Mouse (Mus musculus): Measurements from ENCODE around the gene Pbx1. TPM values are rescaled to one million over a fixed set of nuclear protein-coding genes. Genes with fewer than 3 reads are reported as not detected.

Gene Pbx1
- polyA plus RNA-seq, 1 experiment from 2014 or later = 4.0 TPM

DNA sequence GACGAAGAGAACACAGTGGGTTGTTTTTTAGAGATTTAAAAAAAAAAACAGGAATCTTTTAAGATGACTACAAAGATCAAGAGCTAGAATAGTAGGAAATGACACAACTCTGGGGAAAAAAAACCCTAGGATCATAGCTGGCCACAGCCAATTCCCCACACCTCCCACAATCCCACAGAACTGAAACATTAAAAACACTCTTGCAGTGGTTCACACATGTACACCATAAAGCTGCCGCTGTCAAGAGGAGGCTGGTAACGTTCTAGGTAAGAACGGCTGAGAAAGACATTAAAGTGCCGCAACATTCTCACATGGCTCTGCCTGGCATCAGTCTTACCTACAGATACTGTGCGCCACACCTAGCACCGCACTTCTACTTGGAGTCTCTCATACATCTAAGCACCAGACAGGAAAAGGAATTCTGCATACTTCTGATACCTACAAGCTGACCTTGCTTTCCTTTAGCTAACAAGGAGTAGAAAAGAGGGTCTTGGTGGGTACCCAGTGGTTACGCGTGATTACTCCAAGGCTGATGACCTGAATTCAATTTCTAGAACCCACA is 176.6 kb downstream of the Pbx1 start:
- TF ChIP-seq EP300 (IDR thresholded peaks at IDR 0.05; ENCODE audit: low read depth) (no peak), CTCF (IDR thresholded peaks at IDR 0.05; ENCODE audit: low read depth) (no peak)
- DNase-seq (no peak), ATAC-seq (no peak)
- Histone ChIP-seq H3K4me3 (ENCODE audit: low read depth, low read length) (no peak overlapping the region), H3K4me2 (ENCODE audit: low read depth, low read length) (no peak overlapping the region), H3K27me3 (ENCODE audit: insufficient read depth, low read length) (no peaks in the 10 kb centered on the region), H3K9me3 (ENCODE audit: low read length) (no peaks in the 10 kb centered on the region), H3K4me1 (ENCODE audit: insufficient read depth) (no peaks in the 10 kb centered on the region), H3K9ac (replicated peaks) (no peak overlapping the region), H3K27ac (ENCODE audit: low read depth) (no peak overlapping the region), H3K36me3 (replicated peaks; ENCODE audit: insufficient read depth, low read length) (no peaks in the 10 kb centered on the region)
- WGBS (ENCODE audit: insufficient replicate concordance) = 86% methylated on average over 9 of the region's 9 CpGs

DNA sequence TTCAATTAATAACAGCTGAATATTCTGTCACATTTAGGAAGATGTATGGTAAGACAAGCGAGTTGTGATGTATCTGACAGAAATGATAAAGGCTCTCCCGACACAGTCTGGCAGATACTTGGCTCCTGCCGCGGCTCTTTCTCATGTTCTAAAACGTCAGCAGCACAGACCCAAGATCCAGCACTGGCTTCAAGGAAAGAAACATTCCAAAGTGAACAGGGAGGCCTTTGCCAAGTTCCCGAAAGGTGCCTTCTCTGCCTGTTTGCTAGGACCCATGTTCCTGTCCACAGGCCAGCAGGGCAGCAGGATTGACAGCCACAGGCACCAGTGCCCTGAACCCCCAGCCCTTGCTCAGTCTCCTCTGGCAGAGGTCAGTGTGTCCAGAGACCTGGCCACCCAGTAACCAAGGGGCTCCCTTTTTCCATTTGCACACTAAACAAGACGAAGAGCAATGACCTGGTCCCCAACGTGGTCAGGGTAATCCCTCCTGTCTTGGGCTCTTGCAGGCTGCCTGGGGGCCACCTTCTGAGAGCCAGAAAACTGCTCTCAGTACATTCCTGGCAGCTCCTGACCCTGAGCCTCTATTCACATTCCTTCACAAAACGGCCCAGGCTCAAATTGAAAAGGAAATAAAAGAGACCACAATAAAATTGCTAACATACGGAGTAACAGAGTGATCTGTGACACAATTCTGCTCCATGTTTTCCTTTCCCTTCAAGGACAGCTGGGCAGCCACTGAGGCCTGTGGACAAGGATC is 184.9 kb downstream of the Pbx1 start:
- H3K9ac ChIP-seq (replicated peaks) = no peak overlapping the region
- no peak overlapping the region for H3K4me2 ChIP-seq (ENCODE audit: low read depth, low read length)
- no peaks in the 10 kb centered on the region for H3K36me3 ChIP-seq (replicated peaks; ENCODE audit: insufficient read depth, low read length)
- no peak overlapping the region for H3K4me3 ChIP-seq (ENCODE audit: low read depth, low read length)
- no peaks in the 10 kb centered on the region for H3K9me3 ChIP-seq (ENCODE audit: low read length)
- no peaks in the 10 kb centered on the region for H3K27me3 ChIP-seq (ENCODE audit: insufficient read depth, low read length)
- no peak for DNase-seq
- no peak overlapping the region for H3K27ac ChIP-seq (ENCODE audit: low read depth)
- no peaks in the 10 kb centered on the region for H3K4me1 ChIP-seq (ENCODE audit: insufficient read depth)
- no peak for ATAC-seq
- no peak for TF ChIP-seq EP300 (IDR thresholded peaks at IDR 0.05; ENCODE audit: low read depth)
- TF ChIP-seq CTCF (IDR thresholded peaks at IDR 0.05; ENCODE audit: low read depth) = no peak
- 67% methylated on average over 10 of the region's 10 CpGs for WGBS (ENCODE audit: insufficient replicate concordance)

DNA sequence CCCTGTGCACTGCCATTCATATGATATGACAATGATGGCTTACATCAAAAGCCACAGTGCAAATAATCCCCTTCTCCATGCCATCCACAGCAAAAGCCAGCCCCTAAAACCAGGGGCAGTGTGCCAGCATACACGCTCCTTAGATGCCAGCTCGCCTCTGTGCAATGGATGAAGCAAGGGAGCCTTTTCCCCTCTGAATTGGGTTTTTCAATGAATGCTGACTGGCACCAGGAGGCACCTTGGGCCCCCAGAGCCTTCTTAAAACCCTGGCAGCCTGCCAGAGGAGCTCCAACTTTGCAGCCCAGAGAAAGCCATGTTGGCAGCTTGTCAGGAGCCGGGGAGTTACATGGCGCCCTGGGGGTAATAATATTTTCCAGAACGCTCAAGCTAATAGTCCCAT is 186.5 kb downstream of the Pbx1 start:
- no peaks in the 10 kb centered on the region for H3K36me3 ChIP-seq (replicated peaks; ENCODE audit: insufficient read depth, low read length)
- TF ChIP-seq EP300 (IDR thresholded peaks at IDR 0.05; ENCODE audit: low read depth) = no peak
- no peak for TF ChIP-seq CTCF (IDR thresholded peaks at IDR 0.05; ENCODE audit: low read depth)
- H3K4me2 ChIP-seq (ENCODE audit: low read depth, low read length) = no peak overlapping the region
- no peak overlapping the region for H3K27ac ChIP-seq (ENCODE audit: low read depth)
- no peak overlapping the region for H3K9ac ChIP-seq (replicated peaks)
- 83% methylated on average over 5 of the region's 5 CpGs for WGBS (ENCODE audit: insufficient replicate concordance)
- no peak overlapping the region for H3K4me3 ChIP-seq (ENCODE audit: low read depth, low read length)
- H3K4me1 ChIP-seq (ENCODE audit: insufficient read depth) = no peaks in the 10 kb centered on the region
- no peaks in the 10 kb centered on the region for H3K27me3 ChIP-seq (ENCODE audit: insufficient read depth, low read length)
- DNase-seq = no peak
- no peak for ATAC-seq
- H3K9me3 ChIP-seq (ENCODE audit: low read length) = no peaks in the 10 kb centered on the region

DNA sequence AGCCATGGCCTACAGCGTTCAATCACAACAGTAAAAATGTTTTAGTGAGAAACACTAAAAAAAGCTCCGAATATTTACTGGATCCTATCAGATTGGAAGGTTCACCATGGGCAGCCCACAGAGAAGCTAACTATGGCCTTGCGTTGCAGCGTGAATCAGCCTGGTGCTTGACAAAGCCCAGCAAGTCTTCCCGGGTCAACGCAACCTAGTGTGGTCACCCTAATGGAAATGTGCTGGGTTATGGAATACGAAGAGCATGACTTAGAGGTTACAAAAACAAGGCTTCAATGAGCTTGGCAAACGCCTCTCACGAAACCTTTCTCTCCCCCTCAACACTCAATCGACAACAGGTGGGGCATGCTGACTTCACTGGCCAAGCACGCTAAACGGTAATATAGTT is 188.3 kb downstream of the Pbx1 start:
- H3K27me3 ChIP-seq (ENCODE audit: insufficient read depth, low read length) = no peaks in the 10 kb centered on the region
- H3K36me3 ChIP-seq (replicated peaks; ENCODE audit: insufficient read depth, low read length) = no peaks in the 10 kb centered on the region
- H3K27ac ChIP-seq (ENCODE audit: low read depth) = no peak overlapping the region
- H3K4me3 ChIP-seq (ENCODE audit: low read depth, low read length) = no peak overlapping the region
- ATAC-seq (no peak), DNase-seq (no peak)
- TF ChIP-seq CTCF (IDR thresholded peaks at IDR 0.05; ENCODE audit: low read depth) (no peak), EP300 (IDR thresholded peaks at IDR 0.05; ENCODE audit: low read depth) (no peak)
- no peaks in the 10 kb centered on the region for H3K4me1 ChIP-seq (ENCODE audit: insufficient read depth)
- no peak overlapping the region for H3K9ac ChIP-seq (replicated peaks)
- H3K4me2 ChIP-seq (ENCODE audit: low read depth, low read length) = no peak overlapping the region
- 83% methylated on average over 12 of the region's 12 CpGs for WGBS (ENCODE audit: insufficient replicate concordance)
- H3K9me3 ChIP-seq (ENCODE audit: low read length) = no peaks in the 10 kb centered on the region

DNA sequence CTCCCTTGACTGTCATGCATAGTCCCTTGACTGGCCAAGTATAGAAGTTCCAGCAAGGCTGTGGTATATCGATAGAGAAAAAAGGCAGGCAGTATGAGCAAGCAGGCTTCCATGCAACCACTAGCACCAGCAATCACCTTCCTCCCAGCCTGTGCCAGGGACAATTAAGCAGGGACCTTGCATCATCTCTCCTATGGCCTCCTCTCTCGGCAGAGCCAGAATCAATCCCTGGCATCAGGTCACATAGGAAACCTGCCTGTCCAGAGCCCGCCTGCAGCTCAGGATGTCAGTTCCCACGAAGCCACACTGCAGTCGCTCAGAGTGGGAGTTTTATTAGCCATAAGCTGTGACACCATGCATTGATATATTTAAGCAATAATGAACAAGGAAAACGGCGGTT is 189.0 kb downstream of the Pbx1 start:
- no peak overlapping the region for H3K9ac ChIP-seq (replicated peaks)
- DNase-seq (peak; percentile 54), ATAC-seq (peak; percentile 68)
- no peaks in the 10 kb centered on the region for H3K4me1 ChIP-seq (ENCODE audit: insufficient read depth)
- 81% methylated on average over 7 of the region's 7 CpGs for WGBS (ENCODE audit: insufficient replicate concordance)
- no peaks in the 10 kb centered on the region for H3K27me3 ChIP-seq (ENCODE audit: insufficient read depth, low read length)
- TF ChIP-seq CTCF (IDR thresholded peaks at IDR 0.05; ENCODE audit: low read depth) (no peak), EP300 (IDR thresholded peaks at IDR 0.05; ENCODE audit: low read depth) (no peak)
- H3K9me3 ChIP-seq (ENCODE audit: low read length) = no peaks in the 10 kb centered on the region
- no peak overlapping the region for H3K27ac ChIP-seq (ENCODE audit: low read depth)
- H3K4me2 ChIP-seq (ENCODE audit: low read depth, low read length) = no peak overlapping the region
- no peak overlapping the region for H3K4me3 ChIP-seq (ENCODE audit: low read depth, low read length)
- no peaks in the 10 kb centered on the region for H3K36me3 ChIP-seq (replicated peaks; ENCODE audit: insufficient read depth, low read length)

DNA sequence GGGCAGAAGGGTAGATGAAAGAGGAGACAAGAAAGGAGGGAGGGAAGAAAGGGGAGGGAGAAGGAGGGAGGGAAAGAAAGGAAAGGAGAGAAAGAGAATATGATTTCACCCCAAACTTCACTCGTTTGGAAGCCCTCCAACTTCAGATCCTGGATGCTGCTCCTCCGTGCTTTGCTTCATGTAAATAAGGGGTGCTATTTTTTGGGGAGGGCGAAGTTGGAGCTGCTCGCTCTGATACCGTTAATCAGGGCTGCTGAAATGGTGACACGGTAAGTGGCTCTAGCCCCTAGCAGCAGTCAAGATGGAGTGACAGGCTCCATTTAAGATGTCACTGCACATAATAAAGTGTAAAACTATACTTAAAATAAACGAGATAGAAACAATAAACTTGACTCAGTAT is 190.8 kb downstream of the Pbx1 start:
- Histone ChIP-seq H3K9me3 (ENCODE audit: low read length) (no peaks in the 10 kb centered on the region), H3K4me2 (ENCODE audit: low read depth, low read length) (no peak overlapping the region), H3K9ac (replicated peaks) (no peak overlapping the region), H3K36me3 (replicated peaks; ENCODE audit: insufficient read depth, low read length) (no peaks in the 10 kb centered on the region), H3K27me3 (ENCODE audit: insufficient read depth, low read length) (no peaks in the 10 kb centered on the region), H3K4me1 (ENCODE audit: insufficient read depth) (no peaks in the 10 kb centered on the region), H3K27ac (ENCODE audit: low read depth) (no peak overlapping the region), H3K4me3 (ENCODE audit: low read depth, low read length) (no peak overlapping the region)
- ATAC-seq (no peak), DNase-seq (no peak)
- no peak for TF ChIP-seq CTCF (IDR thresholded peaks at IDR 0.05; ENCODE audit: low read depth)
- no peak for TF ChIP-seq EP300 (IDR thresholded peaks at IDR 0.05; ENCODE audit: low read depth)
- WGBS (ENCODE audit: insufficient replicate concordance) = 52% methylated on average over 7 of the region's 7 CpGs
